In the genomic region with DNA sequence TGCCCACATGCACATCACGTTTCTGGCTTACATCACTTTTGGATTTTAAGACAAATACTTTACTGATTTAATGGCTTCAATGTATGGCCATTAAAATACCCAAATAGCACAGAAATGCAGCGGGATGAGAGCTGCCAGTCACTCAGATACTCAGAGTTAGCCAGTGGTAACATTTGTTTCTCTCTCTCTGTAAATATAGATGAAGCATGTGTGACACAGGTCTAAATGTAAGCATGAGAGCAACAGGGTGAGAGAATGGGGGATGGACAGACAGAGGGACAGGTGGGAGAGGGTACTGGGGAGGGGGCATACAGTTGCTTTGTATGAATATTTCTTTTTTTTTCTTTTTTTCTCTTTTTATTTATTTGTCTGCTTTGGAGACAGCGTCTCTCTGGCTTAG, we compare ENCODE assay signal across 3 mouse cellular contexts. TPM values are rescaled to one million over a fixed set of nuclear protein-coding genes. Genes with fewer than 3 reads are reported as not detected.
"Had no signal": no experiment of that assay in that cellular context is flagged by ENCODE, and none has a peak within 500 bp of the region (broad histone marks: within the 10 kb centered on the region; RNA-seq: fewer than 3 reads in every experiment).

No protein-coding gene starts in this region.

RNA-seq across cellular contexts. Expression of a gene that starts 38.2 kb away (rescaled TPM):
- polyA plus RNA-seq: macrophage; midbrain, embryonic 10.5 days; myocyte had no signal
